In genomic region chr3:51339378-51339733, GRCm38 (mm10) we compare ENCODE assay signal across 8 mouse cellular contexts. TPM values are rescaled to one million over a fixed set of nuclear protein-coding genes. Genes with fewer than 3 reads are reported as not detected.
DNase-seq lines count a peak whose midpoint lies in the region; ATAC-seq and TF ChIP-seq lines count a peak whose summit lies in the region.

No protein-coding gene starts in this region.

- H3K36me3 ChIP-seq in forebrain, embryonic 10.5 days (replicated peaks), result no peaks in the 10 kb centered on the region
- no peaks in the 10 kb centered on the region for H3K36me3 ChIP-seq in liver, embryonic 13.5 days

- ATAC-seq in liver, embryonic 13.5 days (ENCODE audit: low read depth), result no peak
- no peak for ATAC-seq in granulocyte monocyte progenitor cell, adult 5-6 weeks (replicated peaks; ENCODE audit: poor library complexity, severe bottlenecking)

- peak overlapping the region; percentile 98 for H3K4me3 ChIP-seq in gastrocnemius, adult 2 months
- peak overlapping the region; percentile 97 for H3K4me3 ChIP-seq in forebrain, embryonic 10.5 days
- peak overlapping the region; percentile 95 for H3K4me3 ChIP-seq in liver, embryonic 13.5 days (replicated peaks)

- H3K27me3 ChIP-seq in forebrain, embryonic 10.5 days (ENCODE audit: poor library complexity, severe bottlenecking), result no peaks in the 10 kb centered on the region
- H3K27me3 ChIP-seq in liver, embryonic 13.5 days, result no peaks in the 10 kb centered on the region

- peak overlapping the region; percentile 100 for H3K4me2 ChIP-seq in liver, embryonic 13.5 days

- peak overlapping the region; percentile 99 for H3K9ac ChIP-seq in liver, embryonic 13.5 days

- no peak for TF ChIP-seq CTCF in gastrocnemius, adult 2 months (IDR thresholded peaks at IDR 0.05)

- no peak for DNase-seq in gastrocnemius, adult 2 months
- no peak for DNase-seq in gastrocnemius, postnatal 14 days
- peak; percentile 38 for DNase-seq in 416B (ENCODE audit: low read depth)
- no peak for DNase-seq in forebrain, embryonic 10.5 days (ENCODE audit: extremely low spot score, low spot score)
- DNase-seq in liver, embryonic 13.5 days, result no peak
- DNase-seq in adrenal gland, postnatal 10 days, result no peak
- DNase-seq in layer of hippocampus, adult 8-10 months (ENCODE audit: low spot score in 2 of 2), result no peak

- intact Hi-C loops in gastrocnemius, adult 2 months (cut with DNase I), result no loop called here
- intact Hi-C loops in gastrocnemius, postnatal 14 days (cut with DNase I; ENCODE audit: low total_unique reads), result no loop called here

- 3% methylated on average over 9 of the region's 9 CpGs for WGBS in forebrain, embryonic 10.5 days
- WGBS in liver, embryonic 13.5 days (ENCODE audit: insufficient replicate concordance), result under 1% methylated on average over 9 of the region's 9 CpGs

- H3K9me3 ChIP-seq in forebrain, embryonic 10.5 days, result no peaks in the 10 kb centered on the region; the same call in 1 of the 2 replicates
- no peaks in the 10 kb centered on the region for H3K9me3 ChIP-seq in liver, embryonic 13.5 days (replicated peaks)

- H3K27ac ChIP-seq in gastrocnemius, adult 2 months, result peak overlapping the region; percentile 100
- peak overlapping the region; percentile 99 for H3K27ac ChIP-seq in forebrain, embryonic 10.5 days
- peak overlapping the region; percentile 99 for H3K27ac ChIP-seq in liver, embryonic 13.5 days

- H3K4me1 ChIP-seq in forebrain, embryonic 10.5 days, result peaks cover 24% of the 10 kb centered on the region
- H3K4me1 ChIP-seq in liver, embryonic 13.5 days (replicated peaks), result peaks cover 54% of the 10 kb centered on the region

RNA-seq across cellular contexts. Expression of gene Elf2, which starts 1.1 kb away (rescaled TPM):
- total RNA-seq in gastrocnemius, adult 2 months (2021), result 10 to 100 TPM; 50.7 to 53.2 TPM
- 10 to 100 TPM; 43.5 to 43.6 TPM for total RNA-seq in gastrocnemius, postnatal 14 days (2021)
- 41.6 and 44.2 TPM in 2 replicates for polyA plus RNA-seq in forebrain, embryonic 10.5 days (2016; fragmentation: Nextera tagmentation; extraction: Ambion mirVana)
- 24.0 and 24.4 TPM in 2 replicates for polyA plus RNA-seq in liver, embryonic 13.5 days (2015; fragmentation: Nextera tagmentation; extraction: Ambion mirVana)
- 56.9 and 64.6 TPM in 2 replicates for total RNA-seq in granulocyte monocyte progenitor cell, adult 5-6 weeks (2014; fragmentation: Nextera tagmentation)
- 103 and 116 TPM in 2 replicates for total RNA-seq in granulocyte monocyte progenitor cell, adult 5-6 weeks (2017)
- total RNA-seq in adrenal gland, postnatal 10 days (2021), result 10 to 100 TPM; 84.3 to 94.5 TPM
- total RNA-seq in layer of hippocampus, adult 8-10 months (2022), result 10 to 100 TPM; 57.6 to 62.4 (median 60.1) TPM

RNA-seq across cellular contexts. Expression of gene Mgarp, which starts 57.2 kb away (rescaled TPM):
- not detected for total RNA-seq in gastrocnemius, adult 2 months (2021)
- total RNA-seq in gastrocnemius, postnatal 14 days (2021), result under 1 TPM; 0.24 to 0.29 TPM
- 8.4 and 12.8 TPM in 2 replicates for polyA plus RNA-seq in forebrain, embryonic 10.5 days (2016; fragmentation: Nextera tagmentation; extraction: Ambion mirVana)
- polyA plus RNA-seq in liver, embryonic 13.5 days (2015; fragmentation: Nextera tagmentation; extraction: Ambion mirVana), result 1.1 TPM in 2 replicates
- total RNA-seq in granulocyte monocyte progenitor cell, adult 5-6 weeks (2014; fragmentation: Nextera tagmentation), result not detected in 2 replicates
- total RNA-seq in granulocyte monocyte progenitor cell, adult 5-6 weeks (2017), result not detected in 2 replicates
- 100 to 1,000 TPM; 235 to 238 TPM for total RNA-seq in adrenal gland, postnatal 10 days (2021)
- total RNA-seq in layer of hippocampus, adult 8-10 months (2022), result under 1 TPM in 3 of 4 experiments, not detected in 1; 0.27 to 0.72 (median 0.55) TPM

Comparison
In these comparisons a context has a peak if more than half of its experiments do, and no peak if none do; other contexts are left out.
1. RNA of gene Mgarp, which starts 57.2 kb away (total RNA-seq): 235 to 238 TPM in adrenal gland, postnatal 10 days; 0.27 to 0.72 TPM in layer of hippocampus, adult 8-10 months, 0.24 to 0.29 TPM in gastrocnemius, postnatal 14 days, not detected in gastrocnemius, adult 2 months and not detected in granulocyte monocyte progenitor cell, adult 5-6 weeks; every median in the first group is over 100 times any median in the second.
2. Peak in every context shown above with its lines, with median percentiles within 50 percentile points of each other: H3K27ac ChIP-seq and H3K4me3 ChIP-seq.